In the genomic region with DNA sequence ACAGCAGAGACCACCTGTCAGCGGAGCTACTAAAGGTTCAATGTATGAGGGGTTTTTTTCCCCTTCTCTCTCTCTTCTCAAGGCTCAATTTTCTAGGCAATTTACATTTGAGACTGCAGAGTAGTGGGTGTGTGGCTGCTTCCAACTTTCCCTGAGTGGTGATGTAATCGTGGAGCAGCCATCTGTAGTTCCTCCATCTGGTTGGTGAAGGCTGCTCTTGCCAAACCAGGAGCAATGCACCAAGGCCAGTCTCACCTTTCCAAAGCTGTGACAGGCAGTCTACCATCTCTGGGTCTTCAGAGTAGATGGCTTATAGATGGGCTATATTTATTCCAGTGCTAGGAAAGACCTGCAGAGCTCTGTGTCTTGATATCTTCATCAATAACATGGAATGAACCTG, we compare ENCODE assay signal across 15 mouse cellular contexts.
A peak's percentile ranks its signal among the peaks of the same experiment; 100 is the strongest.
DNase-seq lines count a peak whose midpoint lies in the region; ATAC-seq lines count a peak whose summit lies in the region.
"Had no signal": no experiment of that assay in that cellular context is flagged by ENCODE, and none has a peak within 500 bp of the region (broad histone marks: within the 10 kb centered on the region; RNA-seq: fewer than 3 reads in every experiment).

No protein-coding gene starts in this region.

- no peaks in the 10 kb centered on the region for H3K9me3 ChIP-seq in forebrain, embryonic 13.5 days (replicated peaks)
- H3K9me3 ChIP-seq in forebrain, embryonic 12.5 days = no peaks in the 10 kb centered on the region
- H3K9me3 ChIP-seq in heart, embryonic 12.5 days (replicated peaks) = no peaks in the 10 kb centered on the region
- no peaks in the 10 kb centered on the region for H3K9me3 ChIP-seq in midbrain, embryonic 15.5 days
- H3K9me3 ChIP-seq: embryonic facial prominence, embryonic 15.5 days; intestine, embryonic 15.5 days; liver, embryonic 15.5 days; stomach, embryonic 15.5 days had no signal

- no peak overlapping the region for H3K9ac ChIP-seq in forebrain, embryonic 13.5 days
- no peak overlapping the region for H3K9ac ChIP-seq in forebrain, embryonic 12.5 days
- no peak overlapping the region for H3K9ac ChIP-seq in heart, embryonic 12.5 days
- H3K9ac ChIP-seq in midbrain, embryonic 15.5 days = no peak overlapping the region
- H3K9ac ChIP-seq: embryonic facial prominence, embryonic 15.5 days; intestine, embryonic 15.5 days; liver, embryonic 15.5 days; stomach, embryonic 15.5 days had no signal

- peak; percentile 80 for ATAC-seq in forebrain, embryonic 13.5 days
- ATAC-seq in forebrain, embryonic 12.5 days (ENCODE audit: low FRiP score) = no peak
- no peak for ATAC-seq in erythroid progenitor cell, adult 5-6 weeks (replicated peaks; ENCODE audit: low FRiP score, poor library complexity, severe bottlenecking)
- no peak for ATAC-seq in heart, embryonic 12.5 days (ENCODE audit: insufficient number of reproducible peaks, low FRiP score)
- ATAC-seq in midbrain, embryonic 15.5 days (replicated peaks) = no peak
- ATAC-seq: intestine, embryonic 15.5 days had no signal

- no peak overlapping the region for H3K27ac ChIP-seq in forebrain, embryonic 13.5 days
- H3K27ac ChIP-seq in forebrain, embryonic 12.5 days = no peak overlapping the region
- no peak overlapping the region for H3K27ac ChIP-seq in heart, embryonic 12.5 days (ENCODE audit: poor library complexity, severe bottlenecking)
- no peak overlapping the region for H3K27ac ChIP-seq in midbrain, embryonic 15.5 days
- H3K27ac ChIP-seq: embryonic facial prominence, embryonic 15.5 days; intestine, embryonic 15.5 days; liver, embryonic 15.5 days; stomach, embryonic 15.5 days had no signal

- intact Hi-C loops in left cerebral cortex, postnatal 14 days (cut with DNase I) = loop anchor here (5.0 to 10.0 kb wide), 2 partner anchors 250 to 593 kb away; no protein-coding TSS in a partner anchor

- 81% methylated on average over 2 of the region's 2 CpGs for WGBS in forebrain, embryonic 13.5 days
- WGBS in forebrain, embryonic 12.5 days = 82% methylated on average over 2 of the region's 2 CpGs
- WGBS in heart, embryonic 12.5 days = 85% methylated on average over 2 of the region's 2 CpGs
- 82% methylated on average over 2 of the region's 2 CpGs for WGBS in midbrain, embryonic 15.5 days

- H3K36me3 ChIP-seq in forebrain, embryonic 13.5 days (ENCODE audit: poor library complexity, severe bottlenecking) = no peaks in the 10 kb centered on the region
- H3K36me3 ChIP-seq in forebrain, embryonic 12.5 days (replicated peaks) = no peaks in the 10 kb centered on the region
- no peaks in the 10 kb centered on the region for H3K36me3 ChIP-seq in heart, embryonic 12.5 days
- no peaks in the 10 kb centered on the region for H3K36me3 ChIP-seq in midbrain, embryonic 15.5 days (replicated peaks)
- H3K36me3 ChIP-seq: embryonic facial prominence, embryonic 15.5 days; intestine, embryonic 15.5 days; liver, embryonic 15.5 days; stomach, embryonic 15.5 days had no signal

- H3K27me3 ChIP-seq in forebrain, embryonic 13.5 days = no peaks in the 10 kb centered on the region
- no peaks in the 10 kb centered on the region for H3K27me3 ChIP-seq in forebrain, embryonic 12.5 days
- no peaks in the 10 kb centered on the region for H3K27me3 ChIP-seq in heart, embryonic 12.5 days (replicated peaks)
- no peaks in the 10 kb centered on the region for H3K27me3 ChIP-seq in midbrain, embryonic 15.5 days (replicated peaks)
- H3K27me3 ChIP-seq: embryonic facial prominence, embryonic 15.5 days; intestine, embryonic 15.5 days; stomach, embryonic 15.5 days had no signal

- no peak overlapping the region for H3K4me2 ChIP-seq in forebrain, embryonic 13.5 days
- no peak overlapping the region for H3K4me2 ChIP-seq in forebrain, embryonic 12.5 days
- no peak overlapping the region for H3K4me2 ChIP-seq in heart, embryonic 12.5 days
- H3K4me2 ChIP-seq in midbrain, embryonic 15.5 days = no peak overlapping the region
- H3K4me2 ChIP-seq: embryonic facial prominence, embryonic 15.5 days; intestine, embryonic 15.5 days; liver, embryonic 15.5 days; stomach, embryonic 15.5 days had no signal

- H3K4me3 ChIP-seq in forebrain, embryonic 13.5 days = no peak overlapping the region
- H3K4me3 ChIP-seq in forebrain, embryonic 12.5 days (replicated peaks) = no peak overlapping the region
- H3K4me3 ChIP-seq in heart, embryonic 12.5 days = no peak overlapping the region
- no peak overlapping the region for H3K4me3 ChIP-seq in midbrain, embryonic 15.5 days
- H3K4me3 ChIP-seq: embryonic facial prominence, embryonic 15.5 days; intestine, embryonic 15.5 days; liver, embryonic 15.5 days; myocyte; stomach, embryonic 15.5 days had no signal

- peak; percentile 84 for DNase-seq in cerebellum, adult 8-10 months
- peak; percentile 78 for DNase-seq in layer of hippocampus, adult 11-12 months (ENCODE audit: low spot score)
- DNase-seq in left cerebral cortex, postnatal 14 days (ENCODE audit: low spot score in 2 of 2) = peak; percentile 58 to 62
- DNase-seq: gastrocnemius, postnatal 10 days; retina, postnatal 1 day had no signal

- 0 out of 2 replicates have a peak, but pooled peaks cover 7% of the 10 kb centered on the region for H3K4me1 ChIP-seq in forebrain, embryonic 13.5 days
- H3K4me1 ChIP-seq in forebrain, embryonic 12.5 days = peaks cover 7% of the 10 kb centered on the region
- peaks cover 14% of the 10 kb centered on the region for H3K4me1 ChIP-seq in heart, embryonic 12.5 days (replicated peaks)
- no peaks in the 10 kb centered on the region for H3K4me1 ChIP-seq in midbrain, embryonic 15.5 days
- H3K4me1 ChIP-seq: intestine, embryonic 15.5 days; liver, embryonic 15.5 days; stomach, embryonic 15.5 days had no signal
